Mouse (Mus musculus): ENCODE measurements around the gene St8sia1.

St8sia1 gene

DNA sequence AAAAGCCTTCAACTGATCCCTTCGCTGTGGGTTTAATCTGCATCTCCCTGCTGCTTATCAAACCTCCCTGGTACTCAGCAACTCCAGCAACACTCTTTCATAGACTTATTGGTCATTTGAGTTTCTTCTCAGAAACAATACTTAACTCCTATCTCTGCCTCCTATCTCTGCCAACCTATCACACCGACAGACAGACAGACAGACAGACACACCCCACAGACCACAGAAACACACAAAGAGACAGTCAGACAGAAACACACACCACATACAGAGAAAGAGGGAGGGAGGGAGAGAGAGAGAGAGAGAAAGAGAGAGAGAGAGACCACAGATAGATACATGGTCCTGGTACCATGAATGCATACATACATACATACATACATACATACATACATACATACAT, 18.8 kb downstream of the St8sia1 start:
- DNase-seq (ENCODE audit: low read depth, low spot score) = no peak

DNA sequence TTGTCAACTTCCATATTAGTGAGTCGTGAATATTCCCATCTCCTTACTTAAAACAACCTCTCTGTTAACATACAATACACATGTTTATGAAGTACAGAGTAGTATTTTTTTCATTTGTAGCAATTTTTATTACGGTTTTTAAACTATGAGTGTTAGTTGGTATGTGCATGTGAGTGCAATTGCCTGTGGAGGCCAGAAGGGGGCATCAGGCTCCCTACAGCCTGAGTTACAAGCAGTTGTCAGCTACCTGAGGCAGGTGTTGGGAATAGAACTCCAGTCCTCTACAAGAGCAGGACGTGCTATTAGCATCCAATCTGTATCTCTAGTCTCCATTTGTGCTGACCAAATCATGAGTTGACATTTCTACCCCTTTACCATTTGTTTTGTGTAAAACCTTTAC, 19.8 kb downstream of the St8sia1 start:
- DNase-seq (ENCODE audit: low read depth, low spot score) = peak; percentile 16

GRCm38 (mm10) chr6:142943419-142943818, 20.8 kb downstream of the St8sia1 start:
- no peak for DNase-seq (ENCODE audit: low read depth, low spot score)

GRCm38 (mm10) chr6:142941596-142942381, 22.5 kb downstream of the St8sia1 start:
- peak; percentile 69 for DNase-seq (ENCODE audit: low read depth, low spot score)

GRCm38 (mm10) chr6:142941078-142941477, 23.2 kb downstream of the St8sia1 start:
- no peak for DNase-seq (ENCODE audit: low read depth, low spot score)

- DNase-seq (ENCODE audit: low read depth, low spot score) = no peak
Observed at GRCm38 (mm10) chr6:142938549-142939345, 25.5 kb downstream of the St8sia1 start.

DNA sequence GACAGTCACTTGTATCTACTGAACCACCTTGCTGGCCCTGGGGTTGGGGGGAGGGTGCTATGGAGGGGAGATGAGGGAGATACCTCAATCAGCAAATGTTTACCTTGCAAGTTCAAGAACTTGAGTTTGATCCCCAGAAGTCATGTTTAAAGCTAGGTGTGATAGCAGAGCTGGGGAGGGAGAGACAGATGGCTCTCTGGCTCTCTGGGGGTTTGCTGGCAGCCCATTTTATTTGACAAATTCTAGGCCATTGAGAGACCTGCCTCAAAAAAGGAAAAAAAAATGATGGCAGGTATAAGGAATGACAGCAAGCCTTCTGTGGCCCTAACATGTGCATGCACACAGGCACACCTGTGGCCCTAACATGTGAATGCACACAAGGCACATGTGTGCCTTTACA, 26.2 kb downstream of the St8sia1 start:
- DNase-seq (ENCODE audit: low read depth, low spot score) = no peak

DNA sequence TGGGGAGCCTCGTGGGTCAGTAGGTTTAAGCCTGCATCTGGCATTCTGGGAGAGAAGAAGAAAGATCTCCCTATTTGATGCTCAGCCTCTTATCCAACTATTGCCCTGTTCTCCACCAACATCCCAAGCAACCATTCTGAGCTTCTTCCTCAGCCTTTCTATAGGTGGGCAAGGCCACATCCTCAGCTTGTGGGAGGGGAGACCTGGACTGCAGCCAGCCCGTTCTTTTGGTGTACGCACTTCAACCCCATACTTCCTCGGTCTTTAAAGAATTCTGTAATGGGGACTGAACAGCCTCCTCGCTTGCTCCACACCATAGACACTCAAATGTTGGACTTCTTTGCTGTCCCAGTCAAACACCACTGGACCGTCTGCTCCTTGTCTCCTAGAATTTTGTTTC, 31.7 kb downstream of the St8sia1 start:
- DNase-seq (ENCODE audit: low read depth, low spot score) = no peak

GRCm38 (mm10) chr6:142932144-142932543, 32.1 kb downstream of the St8sia1 start:
- no peak for DNase-seq (ENCODE audit: low read depth, low spot score)

- DNase-seq (ENCODE audit: low read depth, low spot score) = no peak
Observed at GRCm38 (mm10) chr6:142928551-142929309, 35.5 kb downstream of the St8sia1 start.

- no peak for DNase-seq (ENCODE audit: low read depth, low spot score)
Observed at GRCm38 (mm10) chr6:142926901-142927605, 37.2 kb downstream of the St8sia1 start.

GRCm38 (mm10) chr6:142925921-142926320, 38.3 kb downstream of the St8sia1 start:
- DNase-seq (ENCODE audit: low read depth, low spot score) = no peak

DNA sequence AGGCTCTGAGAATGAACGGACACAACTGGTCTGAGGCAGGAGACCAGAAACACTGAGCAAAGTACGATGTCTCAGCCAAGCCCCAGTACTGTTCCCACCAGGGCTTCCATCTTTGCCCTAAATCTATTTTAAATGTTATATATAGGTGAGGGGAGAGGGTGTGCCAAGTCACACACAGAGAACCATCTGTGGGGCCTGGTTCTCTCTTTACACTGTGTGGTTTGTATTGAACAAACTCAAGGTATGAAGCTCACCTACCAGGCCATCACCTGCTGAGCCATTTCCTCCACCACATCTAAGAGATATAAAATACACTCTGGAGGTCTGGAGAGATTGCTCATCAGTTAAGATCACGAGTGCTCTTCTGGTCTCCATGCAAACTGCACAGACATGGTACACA, 38.9 kb downstream of the St8sia1 start:
- no peak for DNase-seq (ENCODE audit: low read depth, low spot score)

GRCm38 (mm10) chr6:142920901-142921300, 43.4 kb downstream of the St8sia1 start:
- no peak for DNase-seq (ENCODE audit: low read depth, low spot score)

GRCm38 (mm10) chr6:142918691-142919090, 45.6 kb downstream of the St8sia1 start:
- no peak for DNase-seq (ENCODE audit: low read depth, low spot score)

GRCm38 (mm10) chr6:142917471-142917901, 46.8 kb downstream of the St8sia1 start:
- no peak for DNase-seq (ENCODE audit: low read depth, low spot score)

- no peak for DNase-seq (ENCODE audit: low read depth, low spot score)
Observed at GRCm38 (mm10) chr6:142916271-142916941, 47.8 kb downstream of the St8sia1 start.

DNA sequence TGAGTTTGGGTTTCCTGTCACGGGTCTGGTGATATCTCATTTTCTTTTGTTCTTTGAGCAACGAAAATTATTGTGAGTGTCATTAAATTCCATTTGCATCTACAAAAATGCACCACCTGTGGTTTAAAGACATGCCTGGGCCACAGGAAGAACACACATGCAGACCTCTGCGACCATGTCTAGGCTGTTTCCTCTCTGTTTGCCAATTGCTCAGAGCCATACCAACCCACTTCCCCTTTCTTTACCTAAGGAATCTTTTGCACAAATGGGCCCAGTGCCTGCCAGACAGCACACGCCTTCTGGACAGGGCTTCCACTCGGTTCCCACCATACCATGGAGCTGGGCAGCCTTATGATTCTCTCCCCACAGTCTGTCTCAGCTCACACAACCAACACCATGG, 48.8 kb downstream of the St8sia1 start:
- DNase-seq (ENCODE audit: low read depth, low spot score) = peak; percentile 38

DNA sequence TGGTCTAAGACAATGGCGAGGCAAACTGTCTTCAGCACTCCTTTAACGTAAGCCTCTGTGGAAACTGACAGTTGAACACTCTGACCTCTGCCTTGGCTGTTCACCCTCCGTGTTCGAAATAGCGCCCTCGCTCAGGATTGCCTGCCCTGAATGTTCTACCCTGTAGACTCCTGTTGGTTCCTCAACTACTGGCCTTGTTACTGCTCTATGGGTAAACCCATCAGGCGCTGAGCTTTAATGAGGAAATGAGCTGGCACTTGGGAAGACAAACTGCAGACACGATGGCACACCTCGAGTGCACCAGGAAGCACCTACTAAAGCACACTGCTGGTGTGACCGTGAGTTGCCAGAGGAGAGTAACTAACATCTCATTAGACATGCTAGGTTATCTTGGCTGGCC, 49.6 kb downstream of the St8sia1 start:
- no peak for DNase-seq (ENCODE audit: low read depth, low spot score)

GRCm38 (mm10) chr6:142911263-142911662, 53.0 kb downstream of the St8sia1 start:
- DNase-seq (ENCODE audit: low read depth, low spot score) = no peak

DNA sequence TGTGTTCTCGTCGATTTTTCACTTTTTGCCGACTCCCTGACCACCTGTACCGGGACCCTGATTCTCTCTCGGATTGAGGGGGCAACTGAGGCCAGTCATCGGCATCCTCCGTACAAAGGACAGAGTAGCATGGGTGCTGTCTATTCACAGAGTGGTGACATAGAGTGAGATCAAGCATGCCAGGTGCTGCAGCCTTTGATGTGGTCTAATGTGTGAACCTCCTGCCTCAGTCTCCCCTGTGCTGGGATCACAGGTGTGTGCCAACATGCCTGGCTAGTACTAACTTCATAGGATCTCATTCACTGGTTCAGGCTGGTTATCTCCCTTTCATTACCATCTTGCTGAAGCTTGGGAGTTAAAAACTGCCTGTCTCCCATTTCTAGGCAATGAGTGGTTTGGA, 53.5 kb downstream of the St8sia1 start:
- DNase-seq (ENCODE audit: low read depth, low spot score) = no peak
